Mouse (Mus musculus) megakaryocyte, embryonic 14.5 days (primary cell): ENCODE measurements around the gene Crmp1. TPM values are rescaled to one million over a fixed set of nuclear protein-coding genes. Genes with fewer than 3 reads are reported as not detected.

Experiments
- H3K27me3 ChIP-seq: replicated peaks from 2 replicates; pipeline ENCODE3; 2012; ENCODE audit warnings: inconsistent platforms
- H3K36me3 ChIP-seq: replicated peaks from 2 replicates; pipeline ENCODE3; 2012; ENCODE audit warnings: low read length, inconsistent platforms, mixed read lengths
- H3K4me1 ChIP-seq: 2 replicates; pipeline ENCODE4 v1.6.1; 2012; ENCODE audit warnings: inconsistent platforms
- H3K4me3 ChIP-seq: replicated peaks from 2 replicates; pipeline ENCODE3; 2012; ENCODE audit warnings: moderate library complexity, mild to moderate bottlenecking, inconsistent platforms
- H3K9me3 ChIP-seq: 2 replicates; pipeline ENCODE4 v1.6.1; 2012; ENCODE audit warnings: inconsistent platforms
- FLI1 ChIP-seq: IDR thresholded peaks from 2 replicates; pipeline ENCODE4 v1.6.1; 2012; ENCODE audit warnings: low read length, inconsistent platforms, mixed read lengths
- GATA1 ChIP-seq: IDR thresholded peaks from 3 replicates; pipeline ENCODE4 v1.6.1; 2012; ENCODE audit warnings: mixed read lengths, low read length, inconsistent platforms, borderline replicate concordance
- polyA plus RNA-seq: library from polyadenylated mRNA; stranded (reverse); fragments of >175 nt; gene quantifications from 2 replicates; pipeline ENCODE4 v1.2.3, GENCODE M21; 2012; ENCODE audit warnings: low replicate concordance; ENCODE audit not compliant: insufficient read depth

Crmp1 gene
- polyA plus RNA-seq, 1 experiment = not detected

- Histone ChIP-seq H3K27me3 (peaks cover 12% of the 10 kb centered on the region), H3K36me3 (no peaks in the 10 kb centered on the region), H3K4me3 (no peak overlapping the region), H3K4me1 (no peaks in the 10 kb centered on the region), H3K9me3 (no peaks in the 10 kb centered on the region)
- TF ChIP-seq FLI1 (no peak), GATA1 (no peak)
Observed at GRCm38 (mm10) chr5:37233010-37233557, 8.7 kb upstream of the Crmp1 start.

- Histone ChIP-seq H3K27me3 (peaks cover 38% of the 10 kb centered on the region), H3K4me1 (peaks cover 6% of the 10 kb centered on the region; the same call in 1 of the 2 replicates), H3K9me3 (peaks cover 19% of the 10 kb centered on the region), H3K4me3 (no peak overlapping the region), H3K36me3 (no peaks in the 10 kb centered on the region)
- TF ChIP-seq FLI1 (no peak), GATA1 (no peak)
Observed at GRCm38 (mm10) chr5:37238654-37239053, 3.1 kb upstream of the Crmp1 start.

DNA sequence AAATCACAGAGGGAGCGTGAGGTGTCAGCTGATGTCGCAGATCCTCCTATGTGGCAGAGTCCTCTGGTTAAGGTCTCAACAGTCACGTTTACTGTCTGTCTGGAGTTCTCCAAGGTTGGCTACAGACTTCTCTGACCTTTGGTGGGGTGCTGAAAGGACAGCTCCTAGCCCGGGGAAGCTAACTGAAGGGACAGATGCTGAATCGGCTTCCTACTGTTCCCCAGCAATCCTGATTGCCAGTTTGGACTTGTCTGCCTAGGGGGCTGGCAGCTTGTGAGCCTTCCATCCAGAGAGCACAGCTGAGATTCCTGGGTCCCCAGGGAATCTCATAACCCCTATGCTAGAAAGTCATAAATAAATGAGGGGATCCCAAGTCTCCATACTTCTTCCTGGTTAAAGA lies 1.2 kb upstream of the Crmp1 start:
- H3K4me3 ChIP-seq = no peak overlapping the region
- H3K36me3 ChIP-seq = no peaks in the 10 kb centered on the region
- H3K27me3 ChIP-seq = peaks cover 57% of the 10 kb centered on the region
- TF ChIP-seq GATA1 (no peak), FLI1 (no peak)
- peaks cover 19% of the 10 kb centered on the region for H3K9me3 ChIP-seq
- peaks cover 6% of the 10 kb centered on the region; the same call in 1 of the 2 replicates for H3K4me1 ChIP-seq

DNA sequence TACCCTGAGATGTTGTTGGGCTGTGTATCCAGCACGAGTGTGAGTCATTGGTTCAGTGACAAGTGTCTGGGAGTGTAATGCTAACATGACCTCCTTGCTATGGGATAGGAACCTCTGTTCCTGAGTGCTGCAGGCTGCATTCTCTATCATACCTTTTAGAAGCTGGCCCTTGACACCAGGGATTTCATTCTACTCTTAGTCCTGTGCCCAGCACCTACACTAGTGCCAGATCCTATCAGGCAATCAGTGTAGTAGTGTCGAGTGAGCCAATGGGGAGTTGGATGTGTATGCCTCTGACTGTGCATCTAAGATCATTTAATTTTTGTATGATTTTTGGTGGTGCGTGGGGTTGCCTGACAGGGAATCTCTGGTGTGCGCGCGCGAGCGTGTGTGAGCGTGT lies 516 bp upstream of the Crmp1 start:
- Histone ChIP-seq H3K4me1 (peaks cover 8% of the 10 kb centered on the region; the same call in 1 of the 2 replicates), H3K9me3 (peaks cover 19% of the 10 kb centered on the region), H3K36me3 (no peaks in the 10 kb centered on the region), H3K27me3 (peaks cover 62% of the 10 kb centered on the region), H3K4me3 (no peak overlapping the region)
- TF ChIP-seq GATA1 (no peak), FLI1 (no peak)

DNA sequence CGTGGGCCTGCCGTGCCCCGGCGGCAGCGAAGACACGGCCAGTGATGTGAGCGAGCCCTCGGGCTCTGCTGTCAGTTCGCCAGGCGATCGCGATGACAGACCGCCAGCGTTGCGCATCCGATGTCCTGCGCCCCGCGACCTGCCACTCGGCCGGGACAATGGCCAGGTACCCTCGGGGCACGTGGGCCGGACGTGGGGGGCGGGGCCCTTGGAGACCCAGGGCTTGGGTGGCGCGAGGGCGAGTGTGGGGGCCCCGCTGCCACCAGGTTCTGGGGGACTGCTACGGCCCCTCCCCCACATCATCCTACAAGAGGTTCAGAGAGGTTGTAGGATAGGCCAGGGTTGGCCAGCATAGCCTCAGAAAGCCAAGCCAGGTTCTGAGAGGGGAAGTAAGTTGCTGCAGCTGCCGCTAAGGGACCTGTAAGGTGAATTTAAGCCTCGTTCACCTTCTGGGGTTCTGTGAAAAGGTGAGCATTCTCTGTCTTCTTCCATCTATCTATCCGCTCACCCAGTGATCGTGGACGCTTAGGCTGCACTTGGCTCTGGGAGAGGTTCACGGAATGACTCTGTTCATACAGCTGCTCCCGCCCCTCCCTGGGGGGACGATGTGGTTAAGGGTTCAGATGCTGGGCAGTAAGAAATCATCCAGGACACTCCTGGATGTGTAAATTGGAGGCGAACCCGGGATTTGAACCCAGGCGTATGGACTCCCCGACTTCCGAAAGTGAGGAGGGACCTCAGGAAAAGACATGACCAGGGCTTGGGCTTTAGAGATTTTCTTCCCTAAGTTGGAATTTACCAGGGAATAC lies 824 bp downstream of the Crmp1 start:
- Histone ChIP-seq H3K4me3 (no peak overlapping the region), H3K9me3 (peaks cover 19% of the 10 kb centered on the region), H3K4me1 (peaks cover 11% of the 10 kb centered on the region; the same call in 1 of the 2 replicates), H3K27me3 (peaks cover 75% of the 10 kb centered on the region), H3K36me3 (no peaks in the 10 kb centered on the region)
- TF ChIP-seq GATA1 (no peak), FLI1 (no peak)

- TF ChIP-seq FLI1 (no peak), GATA1 (no peak)
- no peaks in the 10 kb centered on the region for H3K36me3 ChIP-seq
- H3K4me3 ChIP-seq = no peak overlapping the region
- H3K27me3 ChIP-seq = peaks cover 81% of the 10 kb centered on the region
- peaks cover 19% of the 10 kb centered on the region for H3K9me3 ChIP-seq
- H3K4me1 ChIP-seq = peaks cover 11% of the 10 kb centered on the region; the same call in 1 of the 2 replicates
Observed at GRCm38 (mm10) chr5:37243169-37243886, 1.6 kb downstream of the Crmp1 start.

- peaks cover 11% of the 10 kb centered on the region; the same call in 1 of the 2 replicates for H3K4me1 ChIP-seq
- peaks cover 83% of the 10 kb centered on the region for H3K27me3 ChIP-seq
- peaks cover 19% of the 10 kb centered on the region for H3K9me3 ChIP-seq
- H3K36me3 ChIP-seq = no peaks in the 10 kb centered on the region
- no peak overlapping the region for H3K4me3 ChIP-seq
- TF ChIP-seq GATA1 = no peak
- no peak for TF ChIP-seq FLI1
Observed at GRCm38 (mm10) chr5:37244161-37244560, 2.4 kb downstream of the Crmp1 start.

- Histone ChIP-seq H3K4me1 (peaks cover 11% of the 10 kb centered on the region; the same call in 1 of the 2 replicates), H3K36me3 (no peaks in the 10 kb centered on the region), H3K9me3 (peaks cover 19% of the 10 kb centered on the region), H3K27me3 (peaks cover 83% of the 10 kb centered on the region), H3K4me3 (no peak overlapping the region)
- TF ChIP-seq FLI1 = no peak
- no peak for TF ChIP-seq GATA1
Observed at GRCm38 (mm10) chr5:37244666-37245242, 3.0 kb downstream of the Crmp1 start.

DNA sequence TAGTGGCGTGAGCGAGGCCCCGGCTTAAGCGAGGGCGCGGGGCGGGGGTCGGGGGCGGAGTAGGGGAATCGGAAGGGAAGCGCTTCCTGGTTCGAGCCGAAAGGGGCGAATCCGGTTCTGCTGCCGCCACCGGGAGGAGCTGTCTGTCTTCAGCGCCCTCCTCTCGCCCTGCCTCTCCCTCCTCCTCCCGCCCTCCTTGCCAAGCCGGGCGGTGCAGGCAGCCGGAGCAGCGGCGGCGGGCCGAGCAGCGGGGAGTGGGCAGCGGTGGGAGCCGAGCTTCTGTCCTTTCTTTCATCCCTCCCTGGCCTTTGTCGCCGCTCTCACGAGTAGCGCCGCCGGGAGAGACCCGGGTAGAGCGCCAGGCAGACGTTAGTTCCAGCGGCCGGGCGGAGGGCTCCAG lies 3.9 kb downstream of the Crmp1 start:
- Histone ChIP-seq H3K9me3 (peaks cover 19% of the 10 kb centered on the region), H3K4me1 (peaks cover 11% of the 10 kb centered on the region; the same call in 1 of the 2 replicates), H3K27me3 (peaks cover 78% of the 10 kb centered on the region), H3K4me3 (peak overlapping the region; percentile 42), H3K36me3 (no peaks in the 10 kb centered on the region)
- TF ChIP-seq FLI1 (no peak), GATA1 (no peak)
